In the genomic region with DNA sequence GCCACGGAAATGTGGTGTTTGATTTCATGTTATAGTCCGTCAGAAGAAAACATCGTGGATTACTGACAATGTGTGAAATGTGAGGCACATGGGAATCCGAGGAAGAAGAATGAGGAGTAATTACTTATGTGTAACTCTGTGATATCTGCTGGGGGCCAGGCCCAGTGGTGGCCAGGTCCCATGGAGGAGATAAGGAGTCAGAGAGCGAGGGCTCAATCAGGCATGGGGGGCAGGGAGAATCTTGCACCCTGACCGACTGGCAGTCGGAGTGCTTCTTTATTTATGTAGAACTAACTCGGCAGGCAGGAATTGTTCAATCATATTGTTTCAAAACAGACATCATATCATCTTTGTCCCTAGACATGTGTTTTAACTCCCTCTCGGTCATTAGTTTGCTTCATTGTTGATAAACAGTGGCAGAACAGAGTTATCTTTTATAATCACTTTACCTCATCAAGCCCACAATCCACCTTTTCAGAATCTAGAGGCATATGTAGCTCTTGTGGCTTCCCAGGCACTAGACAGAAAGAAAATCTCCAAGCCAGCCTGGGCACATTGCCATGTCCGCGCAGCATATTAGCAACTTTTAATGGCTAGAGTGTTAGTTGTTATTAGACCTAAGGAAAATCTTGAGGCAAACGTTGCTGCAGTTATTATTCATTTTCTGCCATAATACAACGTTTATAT, we compare ENCODE assay signal across 19 mouse cellular contexts. TPM values are rescaled to one million over a fixed set of nuclear protein-coding genes. Genes with fewer than 3 reads are reported as not detected.
A peak's percentile ranks its signal among the peaks of the same experiment; 100 is the strongest.
DNase-seq lines count a peak whose midpoint lies in the region; ATAC-seq and TF ChIP-seq lines count a peak whose summit lies in the region.
"Had no signal": no experiment of that assay in that cellular context is flagged by ENCODE, and none has a peak within 500 bp of the region (broad histone marks: within the 10 kb centered on the region; RNA-seq: fewer than 3 reads in every experiment).

No protein-coding gene starts in this region.

- no peak overlapping the region for H3K9ac ChIP-seq in lung, embryonic 16.5 days (ENCODE audit: low read length)
- H3K9ac ChIP-seq in liver, embryonic 12.5 days, result no peak overlapping the region
- no peak overlapping the region for H3K9ac ChIP-seq in midbrain, postnatal 0 days (replicated peaks; ENCODE audit: low read length, poor library complexity, severe bottlenecking)
- H3K9ac ChIP-seq in neural tube, embryonic 15.5 days (replicated peaks), result no peak overlapping the region
- H3K9ac ChIP-seq: intestine, embryonic 15.5 days; neural tube, embryonic 13.5 days had no signal

- H3K4me3 ChIP-seq in heart, embryonic 10.5 days, result no peak overlapping the region
- H3K4me3 ChIP-seq in lung, embryonic 16.5 days (ENCODE audit: low read length), result no peak overlapping the region
- no peak overlapping the region for H3K4me3 ChIP-seq in liver, embryonic 12.5 days
- no peak overlapping the region for H3K4me3 ChIP-seq in midbrain, postnatal 0 days (ENCODE audit: low read depth, low read length)
- no peak overlapping the region for H3K4me3 ChIP-seq in neural tube, embryonic 15.5 days (replicated peaks)
- H3K4me3 ChIP-seq: hindbrain, embryonic 10.5 days; intestine, embryonic 15.5 days; neural tube, embryonic 13.5 days had no signal

- no peaks in the 10 kb centered on the region for H3K9me3 ChIP-seq in heart, embryonic 10.5 days
- no peaks in the 10 kb centered on the region for H3K9me3 ChIP-seq in lung, embryonic 16.5 days (ENCODE audit: control insufficient read depth, low read length)
- no peaks in the 10 kb centered on the region for H3K9me3 ChIP-seq in liver, embryonic 12.5 days (replicated peaks)
- no peaks in the 10 kb centered on the region for H3K9me3 ChIP-seq in midbrain, postnatal 0 days (ENCODE audit: low read length)
- H3K9me3 ChIP-seq in neural tube, embryonic 15.5 days (replicated peaks), result no peaks in the 10 kb centered on the region
- H3K9me3 ChIP-seq: hindbrain, embryonic 10.5 days; intestine, embryonic 15.5 days; neural tube, embryonic 13.5 days had no signal

- no peak for TF ChIP-seq CTCF in midbrain, postnatal 0 days (IDR thresholded peaks at IDR 0.05)

- H3K4me2 ChIP-seq in lung, embryonic 16.5 days (ENCODE audit: low read depth, low read length), result 0 out of 2 replicates have a peak overlapping the region, but pooled peaks have one; percentile 11
- H3K4me2 ChIP-seq in liver, embryonic 12.5 days, result no peak overlapping the region
- H3K4me2 ChIP-seq in midbrain, postnatal 0 days (ENCODE audit: low read depth, low read length, poor library complexity, severe bottlenecking), result no peak overlapping the region
- no peak overlapping the region for H3K4me2 ChIP-seq in neural tube, embryonic 15.5 days
- H3K4me2 ChIP-seq: intestine, embryonic 15.5 days; neural tube, embryonic 13.5 days had no signal

- no peaks in the 10 kb centered on the region for H3K27me3 ChIP-seq in heart, embryonic 10.5 days (ENCODE audit: insufficient read depth, poor library complexity, severe bottlenecking)
- no peaks in the 10 kb centered on the region for H3K27me3 ChIP-seq in lung, embryonic 16.5 days (ENCODE audit: control insufficient read depth, insufficient read depth, low read depth, low read length)
- no peaks in the 10 kb centered on the region for H3K27me3 ChIP-seq in liver, embryonic 12.5 days (replicated peaks)
- H3K27me3 ChIP-seq in midbrain, postnatal 0 days (ENCODE audit: insufficient read depth, low read length), result no peaks in the 10 kb centered on the region
- no peaks in the 10 kb centered on the region for H3K27me3 ChIP-seq in neural tube, embryonic 15.5 days (replicated peaks)
- H3K27me3 ChIP-seq: intestine, embryonic 15.5 days; neural tube, embryonic 13.5 days had no signal

- peaks cover 5% of the 10 kb centered on the region for H3K4me1 ChIP-seq in heart, embryonic 10.5 days
- H3K4me1 ChIP-seq in lung, embryonic 16.5 days (replicated peaks; ENCODE audit: control insufficient read depth, insufficient read depth, low read length), result peaks cover 6% of the 10 kb centered on the region; the same call in 1 of the 2 replicates
- H3K4me1 ChIP-seq in liver, embryonic 12.5 days, result no peaks in the 10 kb centered on the region
- no peaks in the 10 kb centered on the region for H3K4me1 ChIP-seq in midbrain, postnatal 0 days (ENCODE audit: insufficient read depth, low read length)
- no peaks in the 10 kb centered on the region for H3K4me1 ChIP-seq in neural tube, embryonic 15.5 days
- H3K4me1 ChIP-seq: hindbrain, embryonic 10.5 days; intestine, embryonic 15.5 days; neural tube, embryonic 13.5 days had no signal

- peak; percentile 76 for DNase-seq in heart, embryonic 10.5 days (ENCODE audit: low spot score)
- DNase-seq in heart, adult 11 months, result no peak
- no peak for DNase-seq in lung, adult 18-20 months
- DNase-seq in midbrain, postnatal 0 days (ENCODE audit: low spot score), result no peak
- DNase-seq: adrenal gland, postnatal 14 days; B cell, adult 2 months had no signal

- H3K36me3 ChIP-seq in heart, embryonic 10.5 days, result no peaks in the 10 kb centered on the region
- H3K36me3 ChIP-seq in lung, embryonic 16.5 days (ENCODE audit: control insufficient read depth, insufficient read depth, low read length), result no peaks in the 10 kb centered on the region
- H3K36me3 ChIP-seq in liver, embryonic 12.5 days, result no peaks in the 10 kb centered on the region
- no peaks in the 10 kb centered on the region for H3K36me3 ChIP-seq in midbrain, postnatal 0 days (ENCODE audit: insufficient read depth, low read length)
- no peaks in the 10 kb centered on the region for H3K36me3 ChIP-seq in neural tube, embryonic 15.5 days
- H3K36me3 ChIP-seq: hindbrain, embryonic 10.5 days; intestine, embryonic 15.5 days; neural tube, embryonic 13.5 days had no signal

- ATAC-seq in lung, embryonic 16.5 days (ENCODE audit: low read depth), result peak; percentile 41; the same call in 1 of the 2 replicates
- peak; percentile 77 for ATAC-seq in liver, embryonic 12.5 days
- ATAC-seq in megakaryocyte progenitor cell, adult 5-6 weeks (replicated peaks; ENCODE audit: poor library complexity), result peak; percentile 82
- no peak for ATAC-seq in midbrain, postnatal 0 days (ENCODE audit: low FRiP score)
- ATAC-seq in neural tube, embryonic 15.5 days (ENCODE audit: low FRiP score), result no peak
- ATAC-seq: intestine, embryonic 15.5 days had no signal

- H3K27ac ChIP-seq in heart, embryonic 10.5 days, result no peak overlapping the region
- H3K27ac ChIP-seq in lung, embryonic 16.5 days (ENCODE audit: low read length), result no peak overlapping the region
- H3K27ac ChIP-seq in liver, embryonic 12.5 days, result no peak overlapping the region
- no peak overlapping the region for H3K27ac ChIP-seq in midbrain, postnatal 0 days (ENCODE audit: low read depth, low read length)
- no peak overlapping the region for H3K27ac ChIP-seq in neural tube, embryonic 15.5 days (replicated peaks)
- H3K27ac ChIP-seq: hindbrain, embryonic 10.5 days; intestine, embryonic 15.5 days; kidney, postnatal 0 days; macrophage; neural tube, embryonic 13.5 days had no signal

- 69% methylated on average over 13 of the region's 13 CpGs for WGBS in heart, embryonic 10.5 days
- 43% methylated on average over 13 of the region's 13 CpGs for WGBS in lung, embryonic 16.5 days
- WGBS in liver, embryonic 12.5 days (ENCODE audit: insufficient replicate concordance), result 50% methylated on average over 13 of the region's 13 CpGs
- 79% methylated on average over 13 of the region's 13 CpGs for WGBS in midbrain, postnatal 0 days
- WGBS in neural tube, embryonic 15.5 days, result 84% methylated on average over 13 of the region's 13 CpGs

RNA-seq across cellular contexts. Expression of a gene that starts 7.5 kb away (rescaled TPM):
- polyA plus RNA-seq in heart, embryonic 10.5 days (2016; fragmentation: Nextera tagmentation; extraction: Ambion mirVana), result not detected in 2 replicates
- polyA plus RNA-seq in lung, embryonic 16.5 days (2015; fragmentation: Nextera tagmentation; extraction: Ambion mirVana), result not detected in 2 replicates
- not detected in 2 replicates for polyA plus RNA-seq in liver, embryonic 12.5 days (2016; fragmentation: Nextera tagmentation; extraction: Ambion mirVana)
- not detected in 2 replicates for total RNA-seq in megakaryocyte progenitor cell, adult 5-6 weeks (2015)
- total RNA-seq in megakaryocyte progenitor cell, adult 5-6 weeks (2017), result not detected in 2 replicates
- not detected in 2 replicates for total RNA-seq in midbrain, postnatal 0 days (2014; rRNA removed)
- not detected in 2 replicates for polyA plus RNA-seq in midbrain, postnatal 0 days (2015; fragmentation: Nextera tagmentation; extraction: Ambion mirVana)
- polyA plus RNA-seq in neural tube, embryonic 15.5 days (2015; fragmentation: Nextera tagmentation; extraction: Ambion mirVana), result 0.31 TPM in 1 of 2 replicates, not detected in the other
- total RNA-seq: adrenal gland, postnatal 14 days; left cerebral cortex, postnatal 25 days had no signal
- polyA plus RNA-seq: cortical plate, adult 2 months; intestine, embryonic 15.5 days; kidney, postnatal 0 days; spleen, adult 2 months; urinary bladder, adult 2 months had no signal

Comparison
In these comparisons a context has a peak if more than half of its experiments do, and no peak if none do; other contexts are left out.
1. ATAC-seq: peak in lung, embryonic 16.5 days (single experiment), liver, embryonic 12.5 days (single experiment) and megakaryocyte progenitor cell, adult 5-6 weeks (single experiment); none in midbrain, postnatal 0 days (single experiment) and neural tube, embryonic 15.5 days (single experiment).